Mouse (Mus musculus): ENCODE measurements around the gene Atp6v1f. TPM values are rescaled to one million over a fixed set of nuclear protein-coding genes. Genes with fewer than 3 reads are reported as not detected.

Atp6v1f gene
- total and polyA plus RNA-seq, 3 experiments, result 251 to 373 (median 328) TPM

DNA sequence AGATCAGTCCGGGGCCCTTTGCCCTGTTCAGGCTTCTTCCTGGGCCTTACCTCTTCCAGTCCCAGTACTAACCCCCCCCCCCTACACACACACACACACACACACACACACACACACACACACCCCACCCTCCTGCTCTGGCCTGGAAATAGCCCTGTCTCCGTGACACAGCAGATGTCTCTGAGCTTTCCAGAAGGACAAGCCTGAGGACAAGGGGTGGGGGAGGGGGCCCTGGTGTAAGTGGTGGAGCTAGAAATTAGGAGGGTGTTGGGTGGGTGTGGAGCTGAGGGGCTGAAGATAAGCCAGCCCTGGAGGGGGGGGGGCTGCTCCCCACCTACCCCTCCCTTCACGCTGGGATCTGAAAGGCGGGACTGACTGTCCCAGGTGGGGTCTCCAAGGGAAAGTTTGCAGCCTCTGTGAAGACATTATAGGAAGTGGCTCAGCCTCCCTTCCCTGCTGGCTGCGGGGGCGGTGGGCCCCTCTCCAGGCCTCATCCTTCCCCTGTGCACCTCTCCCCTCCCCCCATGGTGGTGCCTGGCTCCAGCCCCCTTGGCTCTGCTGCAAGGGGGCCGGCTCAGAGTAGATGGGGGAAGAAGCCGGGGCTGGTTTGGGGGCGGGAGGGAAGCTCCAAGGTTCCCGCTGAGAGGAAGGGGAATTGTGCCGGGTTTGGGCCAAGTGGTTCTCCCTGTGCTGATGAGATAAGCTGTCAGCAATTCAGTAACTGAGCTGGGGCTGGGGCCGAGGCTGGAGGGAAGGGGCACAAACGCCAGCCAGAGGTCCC lies 32.4 kb upstream of the Atp6v1f start:
- H3K9ac ChIP-seq (ENCODE audit: insufficient read depth, low read depth), result no peak overlapping the region
- H3K4me3 ChIP-seq (replicated peaks in 1 of 3; ENCODE audit: low read depth in 2 of 3, low read length in 2 of 3, poor library complexity in 1 of 3), result no peak overlapping the region
- peaks cover 10% of the 10 kb centered on the region for H3K27me3 ChIP-seq (replicated peaks)
- no peaks in the 10 kb centered on the region for H3K79me2 ChIP-seq (replicated peaks; ENCODE audit: control insufficient read depth, extremely low read depth, insufficient read depth, poor library complexity, severe bottlenecking)
- no peak overlapping the region for H3K4me2 ChIP-seq (ENCODE audit: insufficient read depth, low read depth, poor library complexity, severe bottlenecking)
- H3K9me3 ChIP-seq (replicated peaks; ENCODE audit: low read length), result peaks cover 3% of the 10 kb centered on the region
- no peak for DNase-seq (ENCODE audit: extremely low read depth)
- in situ Hi-C loops (cut with MboI; ENCODE audit: low pct_ligation_motif_present, low pct_unique_long_range_greater_than_20kb, low sequenced_read_pairs), result no loop called here
- dilution Hi-C loops (cut with MboI; ENCODE audit: extremely low pct_ligation_motif_present, extremely low pct_unique_long_range_greater_than_20kb, low sequenced_read_pairs), result no loop called here
- H3K36me3 ChIP-seq (replicated peaks in 1 of 2; ENCODE audit: control insufficient read depth in 1 of 2, insufficient read depth in 1 of 2, low read length in 1 of 2), result no peaks in the 10 kb centered on the region
- peaks cover 18 to 56% of the 10 kb centered on the region in 2 experiments for H3K4me1 ChIP-seq (ENCODE audit: control insufficient read depth in 1 of 2, insufficient read depth in 2 of 2)
- H3K27ac ChIP-seq (ENCODE audit: insufficient read depth, low read depth), result no peak overlapping the region
- TF ChIP-seq MAFK (IDR thresholded peaks at IDR 0.05; ENCODE audit: insufficient replicate concordance, low read length) (no peak), KAT2A (IDR thresholded peaks at IDR 0.05; ENCODE audit: insufficient replicate concordance, low read length) (no peak), USF1 (IDR thresholded peaks at IDR 0.05; ENCODE audit: low read depth, low read length) (no peak), MAX (IDR thresholded peaks at IDR 0.05; ENCODE audit: low read length) (no peak), PAX5 (IDR thresholded peaks at IDR 0.05; ENCODE audit: low read length) (no peak), NRF1 (IDR thresholded peaks at IDR 0.05; ENCODE audit: low read depth, low read length) (no peak), JUN (IDR thresholded peaks at IDR 0.05; ENCODE audit: insufficient read depth, low read depth, low read length) (no peak), ZC3H11A (IDR thresholded peaks at IDR 0.05; ENCODE audit: low read depth, low read length) (no peak), MXI1 (IDR thresholded peaks at IDR 0.05; ENCODE audit: low read depth, low read length) (no peak), ZMIZ1 (IDR thresholded peaks at IDR 0.05; ENCODE audit: low read depth, low read length) (no peak), JUND (conservative IDR thresholded peaks at IDR 0.05; ENCODE audit: low read depth, low read length) (no peak)

DNA sequence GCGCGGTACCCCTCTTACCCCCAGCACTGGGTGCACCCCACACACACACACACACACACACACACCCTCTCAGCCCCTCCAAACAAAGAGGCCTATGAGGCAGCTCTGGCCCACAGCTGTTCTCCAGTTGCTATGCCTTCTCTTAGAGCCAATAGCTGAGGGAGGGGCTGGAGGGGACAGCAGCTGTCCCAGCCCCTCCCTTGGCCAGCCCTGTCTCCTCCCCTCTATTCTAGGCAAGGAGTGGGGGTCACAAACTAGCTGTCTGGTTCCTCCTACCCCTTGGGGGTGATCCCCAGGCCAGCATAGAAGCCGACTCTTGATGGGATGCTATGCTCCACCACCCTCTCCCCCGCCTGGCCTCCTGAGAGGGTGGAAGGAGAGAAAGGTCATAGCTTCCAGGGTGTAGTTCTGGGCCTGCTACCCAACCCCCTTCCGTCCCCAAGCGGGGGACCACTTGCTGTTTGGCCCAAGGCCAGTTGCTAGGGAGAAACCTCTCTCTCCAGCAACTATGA lies 31.5 kb upstream of the Atp6v1f start:
- Histone ChIP-seq H3K27ac (ENCODE audit: insufficient read depth, low read depth) (no peak overlapping the region), H3K9me3 (replicated peaks; ENCODE audit: low read length) (peaks cover 3% of the 10 kb centered on the region), H3K36me3 (replicated peaks in 1 of 2; ENCODE audit: control insufficient read depth in 1 of 2, insufficient read depth in 1 of 2, low read length in 1 of 2) (no peaks in the 10 kb centered on the region), H3K4me2 (ENCODE audit: insufficient read depth, low read depth, poor library complexity, severe bottlenecking) (0 out of 2 replicates have a peak overlapping the region, but pooled peaks have one; percentile 33), H3K79me2 (replicated peaks; ENCODE audit: control insufficient read depth, extremely low read depth, insufficient read depth, poor library complexity, severe bottlenecking) (no peaks in the 10 kb centered on the region), H3K4me1 (ENCODE audit: control insufficient read depth in 1 of 2, insufficient read depth in 2 of 2) (peaks cover 14 to 47% of the 10 kb centered on the region in 2 experiments), H3K4me3 (replicated peaks in 1 of 3; ENCODE audit: low read depth in 2 of 3, low read length in 2 of 3, poor library complexity in 1 of 3) (no peak overlapping the region), H3K9ac (ENCODE audit: insufficient read depth, low read depth) (no peak overlapping the region), H3K27me3 (replicated peaks) (peaks cover 10% of the 10 kb centered on the region)
- TF ChIP-seq RAD21 (IDR thresholded peaks at IDR 0.05; ENCODE audit: low read depth, low read length) (no peak), NELFE (IDR thresholded peaks at IDR 0.05; ENCODE audit: low read depth, low read length) (no peak), MAFK (IDR thresholded peaks at IDR 0.05; ENCODE audit: insufficient replicate concordance, low read length) (no peak), BHLHE40 (IDR thresholded peaks at IDR 0.05; ENCODE audit: low read depth, low read length) (no peak), MEF2A (IDR thresholded peaks at IDR 0.05; ENCODE audit: borderline replicate concordance, low read depth, low read length) (no peak), UBTF (IDR thresholded peaks at IDR 0.05; ENCODE audit: low read depth, low read length) (no peak), JUND (conservative IDR thresholded peaks at IDR 0.05; ENCODE audit: low read depth, low read length) (no peak), CHD1 (IDR thresholded peaks at IDR 0.05; ENCODE audit: low read depth, low read length) (no peak)
- in situ Hi-C loops (cut with MboI; ENCODE audit: low pct_ligation_motif_present, low pct_unique_long_range_greater_than_20kb, low sequenced_read_pairs) (no loop called here), dilution Hi-C loops (cut with MboI; ENCODE audit: extremely low pct_ligation_motif_present, extremely low pct_unique_long_range_greater_than_20kb, low sequenced_read_pairs) (no loop called here)
- peak; percentile 22 for DNase-seq (ENCODE audit: extremely low read depth)

All from CH12.LX (cell line).